Mouse (Mus musculus) cortical plate, adult 2 months (tissue): ENCODE measurements around the gene Bmpr1b.

Experiments used
- CTCF ChIP-seq: fragments of 200-500 bp; IDR thresholded peaks from 2 replicates; pipeline ENCODE4 v1.5.1; 2011; ENCODE audit warnings: mild to moderate bottlenecking, control low read depth, low read length; ENCODE audit not compliant: insufficient read depth; ENCODE audit errors: extremely low read depth
- POLR2A ChIP-seq: fragments of 200-500 bp; IDR thresholded peaks from 2 replicates; pipeline ENCODE4 v1.6.1; 2011; ENCODE audit warnings: mild to moderate bottlenecking, low read length, control low read depth; ENCODE audit not compliant: insufficient read depth; ENCODE audit errors: extremely low read depth

- TF ChIP-seq CTCF (no peak), POLR2A (no peak)
Measured at GRCm38 (mm10) chr3:142049093-142049492, 120.1 kb downstream of the Bmpr1b start.
